Mouse (Mus musculus) cortical plate, adult 2 months (tissue): Measurements from ENCODE around the gene Gm28230.

ENCODE experiments used
- CTCF ChIP-seq: fragments of 200-500 bp; IDR thresholded peaks from 2 replicates; pipeline ENCODE4 v1.5.1; 2011; ENCODE audit warnings: mild to moderate bottlenecking, control low read depth, low read length; ENCODE audit not compliant: insufficient read depth; ENCODE audit errors: extremely low read depth
- POLR2A ChIP-seq: fragments of 200-500 bp; IDR thresholded peaks from 2 replicates; pipeline ENCODE4 v1.6.1; 2011; ENCODE audit warnings: mild to moderate bottlenecking, low read length, control low read depth; ENCODE audit not compliant: insufficient read depth; ENCODE audit errors: extremely low read depth

- TF ChIP-seq POLR2A (no peak), CTCF (no peak)
Observed at GRCm38 (mm10) chr2:74739869-74740268, 13.3 kb downstream of the Gm28230 start.
